Mouse (Mus musculus): ENCODE results near the gene Ncmap. TPM values are rescaled to one million over a fixed set of nuclear protein-coding genes. Genes with fewer than 3 reads are reported as not detected.

Ncmap gene
- polyA plus RNA-seq, 2 experiments = 0.06 to 0.08 TPM

DNA sequence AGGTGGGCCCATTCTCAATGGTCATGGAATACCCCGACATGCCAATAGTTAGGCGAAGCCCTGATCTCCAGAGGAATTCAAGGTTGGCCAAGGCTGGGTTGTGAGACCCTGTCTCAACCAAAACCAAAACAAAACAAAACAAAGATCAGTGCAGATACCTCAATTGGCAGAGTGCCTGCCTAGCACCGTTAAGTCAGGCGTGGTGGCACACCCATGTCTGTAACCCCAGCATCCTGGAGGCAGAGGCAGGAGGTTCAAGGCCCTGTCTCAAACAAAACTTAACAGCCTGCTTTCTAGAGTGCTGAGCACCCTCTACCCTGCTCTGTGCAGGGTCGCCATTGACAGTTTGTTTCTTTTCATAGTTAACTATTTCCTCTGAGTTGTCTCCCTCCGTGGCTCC lies 7.0 kb downstream of the Ncmap start:
- Histone ChIP-seq H3K9me3 (ENCODE audit: control insufficient read depth, low read length) (no peaks in the 10 kb centered on the region), H3K4me2 (ENCODE audit: low read depth) (no peak overlapping the region), H3K27me3 (ENCODE audit: control insufficient read depth, insufficient read depth, low read length) (no peaks in the 10 kb centered on the region), H3K9ac (replicated peaks) (no peak overlapping the region), H3K36me3 (replicated peaks; ENCODE audit: control insufficient read depth, insufficient read depth, low read depth) (no peaks in the 10 kb centered on the region), H3K4me1 (replicated peaks; ENCODE audit: control insufficient read depth in 2 of 2, insufficient read depth in 2 of 2, low read length in 1 of 2) (no peaks in the 10 kb centered on the region), H3K4me3 (ENCODE audit: insufficient read depth in 1 of 2, low read depth in 2 of 2, low read length in 2 of 2) (no peak overlapping the region), H3K27ac (no peak overlapping the region)
- no peak for TF ChIP-seq CTCF (IDR thresholded peaks at IDR 0.05; ENCODE audit: low read depth)
- TF ChIP-seq EP300 (IDR thresholded peaks at IDR 0.05; ENCODE audit: low read depth) = no peak
- DNase-seq (ENCODE audit: low read depth in 3 of 3, low spot score in 3 of 3) (no peak), ATAC-seq (ENCODE audit: insufficient read depth) (no peak)
- 39% methylated on average over 6 of the region's 6 CpGs for WGBS (ENCODE audit: insufficient replicate concordance)

DNA sequence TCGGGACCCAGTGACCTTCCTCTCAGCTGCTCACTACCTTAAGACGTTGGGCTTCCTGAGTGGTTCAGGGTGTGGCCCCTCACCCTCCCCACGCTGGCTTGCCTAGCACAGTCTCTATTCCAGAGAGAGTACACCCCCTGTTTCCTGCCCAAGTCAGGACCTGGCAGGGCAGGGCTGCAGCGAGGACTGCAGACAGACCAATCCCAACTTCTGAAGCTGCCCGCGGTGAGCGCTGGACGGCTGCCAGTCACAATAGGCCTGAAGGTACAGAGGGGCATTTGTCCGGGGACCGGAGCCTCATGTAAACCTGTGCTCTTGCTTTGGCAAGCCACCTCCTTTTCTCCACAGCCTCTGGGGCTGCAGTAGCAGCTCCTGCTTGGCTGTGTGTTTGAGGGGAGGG lies 12.4 kb downstream of the Ncmap start:
- H3K36me3 ChIP-seq (replicated peaks; ENCODE audit: control insufficient read depth, insufficient read depth, low read depth) = no peaks in the 10 kb centered on the region
- no peak for DNase-seq (ENCODE audit: low read depth in 3 of 3, low spot score in 3 of 3)
- H3K4me1 ChIP-seq (replicated peaks; ENCODE audit: control insufficient read depth in 2 of 2, insufficient read depth in 2 of 2, low read length in 1 of 2) = no peaks in the 10 kb centered on the region
- ATAC-seq (ENCODE audit: insufficient read depth) = no peak
- H3K4me3 ChIP-seq (ENCODE audit: insufficient read depth in 1 of 2, low read depth in 2 of 2, low read length in 2 of 2) = no peak overlapping the region
- H3K27me3 ChIP-seq (ENCODE audit: control insufficient read depth, insufficient read depth, low read length) = no peaks in the 10 kb centered on the region
- WGBS (ENCODE audit: insufficient replicate concordance) = 49% methylated on average over 10 of the region's 10 CpGs
- H3K27ac ChIP-seq = no peak overlapping the region
- H3K9ac ChIP-seq (replicated peaks) = no peak overlapping the region
- no peak for TF ChIP-seq EP300 (IDR thresholded peaks at IDR 0.05; ENCODE audit: low read depth)
- no peak for TF ChIP-seq CTCF (IDR thresholded peaks at IDR 0.05; ENCODE audit: low read depth)
- H3K4me2 ChIP-seq (ENCODE audit: low read depth) = no peak overlapping the region
- H3K9me3 ChIP-seq (ENCODE audit: control insufficient read depth, low read length) = no peaks in the 10 kb centered on the region

DNA sequence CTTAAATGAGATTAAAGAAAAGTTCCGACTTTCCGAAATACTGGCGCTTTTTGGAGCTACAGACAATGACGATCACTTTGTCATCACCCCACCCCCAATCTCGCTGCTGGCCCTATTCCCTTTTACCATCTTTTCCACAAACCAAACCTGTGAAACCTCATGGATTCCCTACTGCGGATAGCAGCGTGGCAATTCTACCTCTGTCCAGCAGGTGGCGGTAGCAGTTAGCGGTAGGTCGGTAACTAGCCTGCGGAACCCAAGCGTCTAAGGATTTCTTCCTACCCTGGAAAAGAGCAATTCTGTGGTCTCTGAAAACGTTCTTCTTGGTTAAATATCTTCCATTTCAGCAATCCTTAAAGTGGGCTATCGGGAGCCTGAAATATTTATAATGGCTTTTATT lies 15.7 kb downstream of the Ncmap start:
- ATAC-seq (ENCODE audit: insufficient read depth) (no peak), DNase-seq (ENCODE audit: low read depth in 3 of 3, low spot score in 3 of 3) (peak; percentile 54 to 63 (median 54))
- no peak for TF ChIP-seq EP300 (IDR thresholded peaks at IDR 0.05; ENCODE audit: low read depth)
- peak; percentile 99 for TF ChIP-seq CTCF (IDR thresholded peaks at IDR 0.05; ENCODE audit: low read depth)
- WGBS (ENCODE audit: insufficient replicate concordance) = 2% methylated on average over 14 of the region's 14 CpGs
- H3K4me2 ChIP-seq (ENCODE audit: low read depth) = no peak overlapping the region
- H3K27ac ChIP-seq = no peak overlapping the region
- no peak overlapping the region for H3K4me3 ChIP-seq (ENCODE audit: insufficient read depth in 1 of 2, low read depth in 2 of 2, low read length in 2 of 2)
- no peaks in the 10 kb centered on the region for H3K36me3 ChIP-seq (replicated peaks; ENCODE audit: control insufficient read depth, insufficient read depth, low read depth)
- H3K9ac ChIP-seq (replicated peaks) = no peak overlapping the region
- no peaks in the 10 kb centered on the region for H3K27me3 ChIP-seq (ENCODE audit: control insufficient read depth, insufficient read depth, low read length)
- no peaks in the 10 kb centered on the region for H3K9me3 ChIP-seq (ENCODE audit: control insufficient read depth, low read length)
- no peaks in the 10 kb centered on the region for H3K4me1 ChIP-seq (replicated peaks; ENCODE audit: control insufficient read depth in 2 of 2, insufficient read depth in 2 of 2, low read length in 1 of 2)

DNA sequence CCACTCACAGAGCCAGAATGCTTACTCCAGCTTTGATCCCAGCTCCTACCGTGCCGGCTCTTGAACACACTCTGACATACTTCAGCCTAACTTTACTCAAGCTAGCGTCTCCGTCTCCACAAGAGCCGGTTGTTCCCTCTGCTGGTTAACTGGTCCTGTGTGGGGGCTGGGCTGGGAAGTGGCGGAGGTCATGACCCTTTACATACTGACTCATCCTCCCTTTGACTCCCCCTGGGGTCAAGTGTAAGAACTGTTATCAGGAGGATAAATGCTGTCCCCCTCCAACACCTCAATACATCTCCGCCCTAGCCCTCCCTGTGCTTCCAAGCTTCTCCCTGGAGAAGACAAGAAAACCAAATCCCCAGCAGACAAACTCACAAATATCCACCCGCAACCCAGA lies 16.7 kb downstream of the Ncmap start:
- H3K9me3 ChIP-seq (ENCODE audit: control insufficient read depth, low read length) = no peaks in the 10 kb centered on the region
- H3K27me3 ChIP-seq (ENCODE audit: control insufficient read depth, insufficient read depth, low read length) = no peaks in the 10 kb centered on the region
- no peaks in the 10 kb centered on the region for H3K4me1 ChIP-seq (replicated peaks; ENCODE audit: control insufficient read depth in 2 of 2, insufficient read depth in 2 of 2, low read length in 1 of 2)
- TF ChIP-seq EP300 (IDR thresholded peaks at IDR 0.05; ENCODE audit: low read depth) (no peak), CTCF (IDR thresholded peaks at IDR 0.05; ENCODE audit: low read depth) (no peak)
- ATAC-seq (ENCODE audit: insufficient read depth) (no peak), DNase-seq (ENCODE audit: low read depth in 3 of 3, low spot score in 3 of 3) (no peak)
- no peak overlapping the region for H3K27ac ChIP-seq
- H3K36me3 ChIP-seq (replicated peaks; ENCODE audit: control insufficient read depth, insufficient read depth, low read depth) = no peaks in the 10 kb centered on the region
- H3K9ac ChIP-seq (replicated peaks) = no peak overlapping the region
- 47% methylated on average over 8 of the region's 8 CpGs for WGBS (ENCODE audit: insufficient replicate concordance)
- no peak overlapping the region for H3K4me3 ChIP-seq (ENCODE audit: insufficient read depth in 1 of 2, low read depth in 2 of 2, low read length in 2 of 2)
- no peak overlapping the region for H3K4me2 ChIP-seq (ENCODE audit: low read depth)

- H3K27ac ChIP-seq = no peak overlapping the region
- WGBS (ENCODE audit: insufficient replicate concordance) = 75% methylated on average over 11 of the region's 11 CpGs
- peaks cover 2% of the 10 kb centered on the region; the same call in 1 of the 2 replicates for H3K9me3 ChIP-seq (ENCODE audit: control insufficient read depth, low read length)
These were observed 20.8 kb downstream of the Ncmap start for GRCm38 (mm10) chr4:135377241-135377640.

More at GRCm38 (mm10) chr4:135377241-135377640, 20.8 kb downstream of the Ncmap start:
- no peaks in the 10 kb centered on the region for H3K36me3 ChIP-seq (replicated peaks; ENCODE audit: control insufficient read depth, insufficient read depth, low read depth)
- no peak overlapping the region for H3K4me3 ChIP-seq (ENCODE audit: insufficient read depth in 1 of 2, low read depth in 2 of 2, low read length in 2 of 2)
- no peak for ATAC-seq (ENCODE audit: insufficient read depth)
- H3K9ac ChIP-seq (replicated peaks) = no peak overlapping the region
- no peak for DNase-seq (ENCODE audit: low read depth in 3 of 3, low spot score in 3 of 3)
- H3K4me2 ChIP-seq (ENCODE audit: low read depth) = no peak overlapping the region
- no peaks in the 10 kb centered on the region for H3K4me1 ChIP-seq (replicated peaks; ENCODE audit: control insufficient read depth in 2 of 2, insufficient read depth in 2 of 2, low read length in 1 of 2)
- H3K27me3 ChIP-seq (ENCODE audit: control insufficient read depth, insufficient read depth, low read length) = no peaks in the 10 kb centered on the region
- no peak for TF ChIP-seq EP300 (IDR thresholded peaks at IDR 0.05; ENCODE audit: low read depth)
- no peak for TF ChIP-seq CTCF (IDR thresholded peaks at IDR 0.05; ENCODE audit: low read depth)
